Mouse (Mus musculus) E14TG2a.4 (cell line): Measurements from ENCODE around the gene Megf6.

ENCODE experiments used
- CTCF ChIP-seq: conservative IDR thresholded peaks from 2 replicates; pipeline ENCODE4 v1.5.1; 2014; ENCODE audit warnings: low read length
- NANOG ChIP-seq: IDR thresholded peaks from 2 replicates; pipeline ENCODE4 v1.6.1; 2014; ENCODE audit warnings: borderline replicate concordance, low read length, mixed read lengths
- POU5F1 ChIP-seq: IDR thresholded peaks from 2 replicates; pipeline ENCODE4 v1.6.1; 2014; ENCODE audit warnings: low read length, borderline replicate concordance

DNA sequence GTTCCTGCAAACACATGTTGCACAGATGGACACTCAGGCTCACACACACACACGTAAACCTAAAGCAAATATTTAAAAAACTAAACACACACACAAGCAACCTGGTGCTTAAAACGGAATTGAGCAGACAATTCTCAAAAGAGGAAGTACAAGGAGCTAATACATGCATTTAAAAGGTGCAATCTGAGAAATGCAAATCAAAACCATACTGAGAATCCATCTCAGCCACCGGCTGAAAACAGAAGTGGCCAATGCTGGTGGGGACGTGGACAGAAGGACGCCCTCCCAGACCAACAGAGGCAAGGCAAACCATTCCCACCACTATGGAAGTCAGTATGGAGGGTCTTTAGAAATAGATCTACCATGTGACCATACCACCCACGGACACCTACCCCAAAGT is 47.0 kb upstream of the Megf6 start:
- TF ChIP-seq CTCF (no peak), NANOG (no peak), POU5F1 (no peak)
